Mouse (Mus musculus): ENCODE data around the gene Cideb. TPM values are rescaled to one million over a fixed set of nuclear protein-coding genes. Genes with fewer than 3 reads are reported as not detected.

The Cideb gene
- 5.4 and 8.1 TPM in 2 replicates for polyA plus RNA-seq (2014; fragmentation: Nextera tagmentation; extraction: Ambion mirVana)

- ATAC-seq (replicated peaks; ENCODE audit: low FRiP score, low TSS enrichment, low read depth) (peak; percentile 45), DNase-seq (ENCODE audit: low spot score) (peak; percentile 71)
- no peaks in the 10 kb centered on the region; the same call in 1 of the 2 replicates for H3K4me1 ChIP-seq (replicated peaks; ENCODE audit: control insufficient read depth, insufficient read depth, low read length)
- H3K4me3 ChIP-seq (ENCODE audit: low read depth, low read length), result 0 out of 2 replicates have a peak within 1 kb of the TSS, but pooled peaks have one; percentile 6
- WGBS, result 19% methylated on average over 8 of the region's 8 CpGs
- peaks cover 9% of the 10 kb centered on the region for H3K27me3 ChIP-seq (replicated peaks; ENCODE audit: control insufficient read depth, insufficient read depth, low read length)
- H3K27ac ChIP-seq (ENCODE audit: low read depth), result peak within 1 kb of the TSS; percentile 22; the same call in 1 of the 2 replicates
- H3K36me3 ChIP-seq (ENCODE audit: control insufficient read depth, insufficient read depth, low read length), result peaks cover 29% of the 10 kb centered on the region
- H3K9me3 ChIP-seq (ENCODE audit: control insufficient read depth, low read length), result no peaks in the 10 kb centered on the region
- H3K4me2 ChIP-seq (ENCODE audit: low read length), result peak within 1 kb of the TSS; percentile 27
- no peak within 1 kb of the TSS for H3K9ac ChIP-seq (ENCODE audit: low read length)
Measured at GRCm38 (mm10) chr14:55758363-55758784, at the start of gene Cideb. Gene Cideb (minus strand): TSS chr14:55758458.

GRCm38 (mm10) chr14:55795380-55796163 lies 37.3 kb upstream of the Cideb start:
- H3K9ac ChIP-seq (ENCODE audit: low read length), result no peak overlapping the region
- no peaks in the 10 kb centered on the region for H3K27me3 ChIP-seq (replicated peaks; ENCODE audit: control insufficient read depth, insufficient read depth, low read length)
- H3K27ac ChIP-seq (ENCODE audit: low read depth), result peak overlapping the region; percentile 36; the same call in 1 of the 2 replicates
- no peaks in the 10 kb centered on the region for H3K9me3 ChIP-seq (ENCODE audit: control insufficient read depth, low read length)
- no peaks in the 10 kb centered on the region for H3K36me3 ChIP-seq (ENCODE audit: control insufficient read depth, insufficient read depth, low read length)
- ATAC-seq (replicated peaks; ENCODE audit: low FRiP score, low TSS enrichment, low read depth) (peak; percentile 84), DNase-seq (ENCODE audit: low spot score) (no peak)
- H3K4me1 ChIP-seq (replicated peaks; ENCODE audit: control insufficient read depth, insufficient read depth, low read length), result peaks cover 4% of the 10 kb centered on the region; the same call in 1 of the 2 replicates
- no peak overlapping the region for H3K4me3 ChIP-seq (ENCODE audit: low read depth, low read length)
- H3K4me2 ChIP-seq (ENCODE audit: low read length), result no peak overlapping the region
- WGBS, result 76% methylated on average over 15 of the region's 15 CpGs

GRCm38 (mm10) chr14:55793946-55794345 lies 35.7 kb upstream of the Cideb start:
- 67% methylated on average over 2 of the region's 2 CpGs for WGBS
- Histone ChIP-seq H3K9me3 (ENCODE audit: control insufficient read depth, low read length) (no peaks in the 10 kb centered on the region), H3K9ac (ENCODE audit: low read length) (no peak overlapping the region), H3K27me3 (replicated peaks; ENCODE audit: control insufficient read depth, insufficient read depth, low read length) (no peaks in the 10 kb centered on the region), H3K27ac (ENCODE audit: low read depth) (no peak overlapping the region), H3K4me2 (ENCODE audit: low read length) (no peak overlapping the region), H3K36me3 (ENCODE audit: control insufficient read depth, insufficient read depth, low read length) (no peaks in the 10 kb centered on the region), H3K4me1 (replicated peaks; ENCODE audit: control insufficient read depth, insufficient read depth, low read length) (peaks cover 4% of the 10 kb centered on the region; the same call in 1 of the 2 replicates), H3K4me3 (ENCODE audit: low read depth, low read length) (no peak overlapping the region)
- no peak for ATAC-seq (replicated peaks; ENCODE audit: low FRiP score, low TSS enrichment, low read depth)
- no peak for DNase-seq (ENCODE audit: low spot score)

- DNase-seq (ENCODE audit: low spot score), result no peak
Measured at GRCm38 (mm10) chr14:55793461-55793860, 35.2 kb upstream of the Cideb start.

GRCm38 (mm10) chr14:55788256-55789050 lies 30.2 kb upstream of the Cideb start, which contains the start of gene Ripk3:
Gene Ripk3 (minus strand): TSS chr14:55788865.
- Histone ChIP-seq H3K9me3 (ENCODE audit: control insufficient read depth, low read length) (no peaks in the 10 kb centered on the region), H3K4me2 (ENCODE audit: low read length) (peak within 1 kb of the TSS; percentile 89), H3K27ac (ENCODE audit: low read depth) (no peak within 1 kb of the TSS), H3K27me3 (replicated peaks; ENCODE audit: control insufficient read depth, insufficient read depth, low read length) (peaks cover 25% of the 10 kb centered on the region), H3K36me3 (ENCODE audit: control insufficient read depth, insufficient read depth, low read length) (no peaks in the 10 kb centered on the region), H3K9ac (ENCODE audit: low read length) (peak within 1 kb of the TSS; percentile 53), H3K4me1 (replicated peaks; ENCODE audit: control insufficient read depth, insufficient read depth, low read length) (peaks cover 7% of the 10 kb centered on the region), H3K4me3 (ENCODE audit: low read depth, low read length) (peak within 1 kb of the TSS; percentile 54)
- WGBS, result 4% methylated on average over 40 of the region's 40 CpGs
- DNase-seq (ENCODE audit: low spot score), result peak; percentile 75
- peak; percentile 44; the same call in 1 of the 2 replicates for ATAC-seq (replicated peaks; ENCODE audit: low FRiP score, low TSS enrichment, low read depth)

More at GRCm38 (mm10) chr14:55793461-55793860, 35.2 kb upstream of the Cideb start:
- Histone ChIP-seq H3K4me1 (replicated peaks; ENCODE audit: control insufficient read depth, insufficient read depth, low read length) (peaks cover 4% of the 10 kb centered on the region; the same call in 1 of the 2 replicates), H3K9ac (ENCODE audit: low read length) (no peak overlapping the region), H3K36me3 (ENCODE audit: control insufficient read depth, insufficient read depth, low read length) (no peaks in the 10 kb centered on the region), H3K9me3 (ENCODE audit: control insufficient read depth, low read length) (no peaks in the 10 kb centered on the region), H3K27ac (ENCODE audit: low read depth) (no peak overlapping the region), H3K4me3 (ENCODE audit: low read depth, low read length) (no peak overlapping the region), H3K4me2 (ENCODE audit: low read length) (no peak overlapping the region), H3K27me3 (replicated peaks; ENCODE audit: control insufficient read depth, insufficient read depth, low read length) (no peaks in the 10 kb centered on the region)
- WGBS, result 61% methylated on average over 2 of the region's 2 CpGs
- no peak for ATAC-seq (replicated peaks; ENCODE audit: low FRiP score, low TSS enrichment, low read depth)

GRCm38 (mm10) chr14:55787731-55788130 lies 29.5 kb upstream of the Cideb start:
- Histone ChIP-seq H3K27ac (ENCODE audit: low read depth) (no peak overlapping the region), H3K27me3 (replicated peaks; ENCODE audit: control insufficient read depth, insufficient read depth, low read length) (peaks cover 25% of the 10 kb centered on the region), H3K4me3 (ENCODE audit: low read depth, low read length) (peak overlapping the region; percentile 54), H3K4me2 (ENCODE audit: low read length) (peak overlapping the region; percentile 89), H3K36me3 (ENCODE audit: control insufficient read depth, insufficient read depth, low read length) (no peaks in the 10 kb centered on the region), H3K9ac (ENCODE audit: low read length) (peak overlapping the region; percentile 53), H3K4me1 (replicated peaks; ENCODE audit: control insufficient read depth, insufficient read depth, low read length) (peaks cover 10% of the 10 kb centered on the region), H3K9me3 (ENCODE audit: control insufficient read depth, low read length) (no peaks in the 10 kb centered on the region)
- 42% methylated on average over 11 of the region's 11 CpGs for WGBS
- ATAC-seq (replicated peaks; ENCODE audit: low FRiP score, low TSS enrichment, low read depth) (no peak), DNase-seq (ENCODE audit: low spot score) (no peak)

GRCm38 (mm10) chr14:55785195-55785594 lies 26.9 kb upstream of the Cideb start:
- Histone ChIP-seq H3K9ac (ENCODE audit: low read length) (no peak overlapping the region), H3K4me2 (ENCODE audit: low read length) (no peak overlapping the region), H3K4me1 (replicated peaks; ENCODE audit: control insufficient read depth, insufficient read depth, low read length) (peaks cover 19% of the 10 kb centered on the region), H3K9me3 (ENCODE audit: control insufficient read depth, low read length) (no peaks in the 10 kb centered on the region), H3K4me3 (ENCODE audit: low read depth, low read length) (no peak overlapping the region), H3K27ac (ENCODE audit: low read depth) (no peak overlapping the region), H3K36me3 (ENCODE audit: control insufficient read depth, insufficient read depth, low read length) (no peaks in the 10 kb centered on the region), H3K27me3 (replicated peaks; ENCODE audit: control insufficient read depth, insufficient read depth, low read length) (peaks cover 25% of the 10 kb centered on the region)
- no peak for ATAC-seq (replicated peaks; ENCODE audit: low FRiP score, low TSS enrichment, low read depth)
- no peak for DNase-seq (ENCODE audit: low spot score)
- WGBS, result 36% methylated on average over 6 of the region's 6 CpGs

- H3K4me1 ChIP-seq (replicated peaks; ENCODE audit: control insufficient read depth, insufficient read depth, low read length), result peaks cover 19% of the 10 kb centered on the region
- no peaks in the 10 kb centered on the region for H3K36me3 ChIP-seq (ENCODE audit: control insufficient read depth, insufficient read depth, low read length)
- ATAC-seq (replicated peaks; ENCODE audit: low FRiP score, low TSS enrichment, low read depth) (no peak), DNase-seq (ENCODE audit: low spot score) (no peak)
- no peaks in the 10 kb centered on the region for H3K9me3 ChIP-seq (ENCODE audit: control insufficient read depth, low read length)
- peak within 1 kb of the TSS; percentile 44 for H3K9ac ChIP-seq (ENCODE audit: low read length)
- peak within 1 kb of the TSS; percentile 79 for H3K4me2 ChIP-seq (ENCODE audit: low read length)
- H3K27ac ChIP-seq (ENCODE audit: low read depth), result peak within 1 kb of the TSS; percentile 33; the same call in 1 of the 2 replicates
- WGBS, result 12% methylated on average over 13 of the region's 13 CpGs
- peaks cover 25% of the 10 kb centered on the region for H3K27me3 ChIP-seq (replicated peaks; ENCODE audit: control insufficient read depth, insufficient read depth, low read length)
- H3K4me3 ChIP-seq (ENCODE audit: low read depth, low read length), result peak within 1 kb of the TSS; percentile 45
Measured at GRCm38 (mm10) chr14:55783958-55784235, 25.6 kb upstream of the Cideb start, which contains the start of gene Adcy4. Gene Adcy4 (minus strand): TSS chr14:55784095.
